Mouse (Mus musculus): ENCODE results near the gene Cul9.
A peak's percentile ranks its signal among the peaks of the same experiment; 100 is the strongest.

Gene Cul9

GRCm38 (mm10) chr17:46552841-46553423, 6.7 kb upstream of the Cul9 start:
- DNase-seq = peak; percentile 43

GRCm38 (mm10) chr17:46552151-46552550, 6.0 kb upstream of the Cul9 start:
- no peak for DNase-seq

GRCm38 (mm10) chr17:46551369-46551768, 5.2 kb upstream of the Cul9 start:
- no peak for DNase-seq

- DNase-seq = no peak
Observed at GRCm38 (mm10) chr17:46550904-46551303, 4.7 kb upstream of the Cul9 start.

GRCm38 (mm10) chr17:46549642-46550041, 3.5 kb upstream of the Cul9 start:
- no peak for DNase-seq

- DNase-seq = peak; percentile 64
Observed at GRCm38 (mm10) chr17:46549193-46549592, 3.0 kb upstream of the Cul9 start.

GRCm38 (mm10) chr17:46548741-46549140, 2.6 kb upstream of the Cul9 start:
- no peak for DNase-seq

- no peak for DNase-seq
Observed at GRCm38 (mm10) chr17:46547923-46548322, 1.7 kb upstream of the Cul9 start.

- DNase-seq = no peak
Observed at GRCm38 (mm10) chr17:46546995-46547394, 807 bp upstream of the Cul9 start.

- DNase-seq = no peak
Observed at GRCm38 (mm10) chr17:46546591-46546990, 403 bp upstream of the Cul9 start.

- DNase-seq = no peak
Observed at GRCm38 (mm10) chr17:46543661-46544060, 2.5 kb downstream of the Cul9 start.

GRCm38 (mm10) chr17:46525579-46526307, 20.4 kb downstream of the Cul9 start:
- DNase-seq = peak; percentile 90

GRCm38 (mm10) chr17:46525065-46525464, 21.1 kb downstream of the Cul9 start:
- no peak for DNase-seq

- DNase-seq = no peak
Observed at GRCm38 (mm10) chr17:46521963-46522668, 24.1 kb downstream of the Cul9 start.

- DNase-seq = no peak
Observed at GRCm38 (mm10) chr17:46521174-46521573, 25.0 kb downstream of the Cul9 start.

- DNase-seq = peak; percentile 36
Observed at GRCm38 (mm10) chr17:46520385-46520979, 25.7 kb downstream of the Cul9 start.

- no peak for DNase-seq
Observed at GRCm38 (mm10) chr17:46519971-46520370, 26.2 kb downstream of the Cul9 start.

- DNase-seq = no peak
Observed at GRCm38 (mm10) chr17:46513329-46513728, 32.9 kb downstream of the Cul9 start.

GRCm38 (mm10) chr17:46511059-46511710, 35.0 kb downstream of the Cul9 start:
- peak; percentile 30 for DNase-seq

- DNase-seq = no peak
Observed at GRCm38 (mm10) chr17:46505617-46506016, 40.6 kb downstream of the Cul9 start.

- no peak for DNase-seq
Observed at GRCm38 (mm10) chr17:46503847-46504638, 42.1 kb downstream of the Cul9 start.

GRCm38 (mm10) chr17:46502775-46503174, 43.4 kb downstream of the Cul9 start:
- no peak for DNase-seq
